Mouse (Mus musculus) intestine, embryonic 16.5 days (tissue): ENCODE results near the gene Mrc2. TPM values are rescaled to one million over a fixed set of nuclear protein-coding genes. Genes with fewer than 3 reads are reported as not detected.
A peak's percentile ranks its signal among the peaks of the same experiment; 100 is the strongest.

Experiments
- ATAC-seq: fragments of 200-750 bp; cut with Nextera tagmentation; 2 replicates; pipeline ENCODE4 v1.8.0; 2017; ENCODE audit warnings: moderate TSS enrichment, moderate library complexity
- H3K27ac ChIP-seq: fragments of 300-500 bp; sonication (generic); 2 replicates; pipeline ENCODE4 v1.5.1; 2014; ENCODE audit warnings: mild to moderate bottlenecking, low read length
- H3K27me3 ChIP-seq: fragments of 300-500 bp; sonication (generic); replicated peaks from 2 replicates; pipeline ENCODE4 v1.6.1; 2014; ENCODE audit warnings: low read length, control low read depth, mixed read lengths; ENCODE audit not compliant: control insufficient read depth, insufficient read depth
- H3K36me3 ChIP-seq: fragments of 300-500 bp; sonication (generic); 2 replicates; pipeline ENCODE4 v1.6.1; 2014; ENCODE audit warnings: low read length, control low read depth; ENCODE audit not compliant: control insufficient read depth, insufficient read depth
- H3K4me1 ChIP-seq: fragments of 300-500 bp; sonication (generic); 2 replicates; pipeline ENCODE4 v1.6.1; 2014; ENCODE audit warnings: low read length, control low read depth, mixed read lengths; ENCODE audit not compliant: control insufficient read depth, insufficient read depth
- H3K4me2 ChIP-seq: fragments of 300-500 bp; sonication (generic); 2 replicates; pipeline ENCODE4 v1.6.1; 2014; ENCODE audit warnings: low read depth, low read length, control low read depth
- H3K4me3 ChIP-seq: fragments of 300-500 bp; sonication (generic); 2 replicates; pipeline ENCODE4 v1.5.1; 2014; ENCODE audit warnings: mild to moderate bottlenecking, low read length
- H3K9ac ChIP-seq: fragments of 300-500 bp; sonication (generic); 2 replicates; pipeline ENCODE4 v1.6.1; 2014; ENCODE audit warnings: low read depth, low read length
- H3K9me3 ChIP-seq: fragments of 300-500 bp; sonication (generic); 2 replicates; pipeline ENCODE4 v1.6.1; 2016; ENCODE audit warnings: low read length, control low read depth; ENCODE audit not compliant: control insufficient read depth
- WGBS: fragments of 180-500 bp; shearing (Covaris S2); extraction: QIAGEN DNeasy Blood & Tissue Kit; methylation state at CpG from one replicate; pipeline ENCODE4 v1.1.7; 2014; 5-methylcytosine and 5-hydroxymethylcytosine counted together
- polyA plus RNA-seq: library from polyadenylated mRNA; unstranded; fragments of >200 nt; fragmentation: Nextera tagmentation; extraction: Ambion mirVana; gene quantifications from 2 replicates; pipeline ENCODE4 v1.2.1, GENCODE M21; 2015

Mrc2 gene
- polyA plus RNA-seq, 1 experiment from 2014 or later: 6.9 TPM

GRCm38 (mm10) chr11:105352954-105353890 lies 60.8 kb downstream of the Mrc2 start:
- ATAC-seq: peak; percentile 39; the same call in 1 of the 2 replicates
- WGBS: 41% methylated on average over 9 of the region's 9 CpGs
- H3K9me3 ChIP-seq: no peaks in the 10 kb centered on the region
- peaks cover 3% of the 10 kb centered on the region; the same call in 1 of the 2 replicates for H3K36me3 ChIP-seq
- H3K4me2 ChIP-seq: no peak overlapping the region
- H3K4me3 ChIP-seq: no peak overlapping the region
- H3K27me3 ChIP-seq: no peaks in the 10 kb centered on the region
- peak overlapping the region; percentile 60 for H3K27ac ChIP-seq
- peaks cover 37% of the 10 kb centered on the region for H3K4me1 ChIP-seq
- H3K9ac ChIP-seq: peak overlapping the region; percentile 52; the same call in 1 of the 2 replicates

- Histone ChIP-seq H3K27ac (no peak overlapping the region), H3K4me3 (no peak overlapping the region), H3K4me1 (peaks cover 35% of the 10 kb centered on the region), H3K9ac (no peak overlapping the region), H3K36me3 (peaks cover 3% of the 10 kb centered on the region; the same call in 1 of the 2 replicates), H3K4me2 (no peak overlapping the region), H3K9me3 (no peaks in the 10 kb centered on the region), H3K27me3 (no peaks in the 10 kb centered on the region)
- WGBS: 81% methylated on average over 4 of the region's 4 CpGs
- no peak for ATAC-seq
Measured at GRCm38 (mm10) chr11:105353891-105354280, 61.4 kb downstream of the Mrc2 start.

GRCm38 (mm10) chr11:105356301-105356700 lies 63.9 kb downstream of the Mrc2 start:
- H3K9ac ChIP-seq: no peak overlapping the region
- H3K27me3 ChIP-seq: no peaks in the 10 kb centered on the region
- no peak overlapping the region for H3K4me3 ChIP-seq
- no peaks in the 10 kb centered on the region for H3K36me3 ChIP-seq
- H3K4me1 ChIP-seq: peaks cover 28% of the 10 kb centered on the region
- no peaks in the 10 kb centered on the region for H3K9me3 ChIP-seq
- H3K27ac ChIP-seq: no peak overlapping the region
- ATAC-seq: no peak
- H3K4me2 ChIP-seq: no peak overlapping the region
- WGBS: 53% methylated on average over 7 of the region's 7 CpGs

GRCm38 (mm10) chr11:105362041-105362765 lies 69.8 kb downstream of the Mrc2 start:
- ATAC-seq: no peak
- peaks cover 13% of the 10 kb centered on the region for H3K4me1 ChIP-seq
- H3K27ac ChIP-seq: no peak overlapping the region
- no peak overlapping the region for H3K4me3 ChIP-seq
- no peak overlapping the region for H3K4me2 ChIP-seq
- no peaks in the 10 kb centered on the region for H3K9me3 ChIP-seq
- no peaks in the 10 kb centered on the region for H3K36me3 ChIP-seq
- no peaks in the 10 kb centered on the region for H3K27me3 ChIP-seq
- WGBS: 87% methylated on average over 4 of the region's 4 CpGs
- no peak overlapping the region for H3K9ac ChIP-seq

- peaks cover 13% of the 10 kb centered on the region for H3K4me1 ChIP-seq
- peak; percentile 80 for ATAC-seq
- H3K9ac ChIP-seq: peak overlapping the region; percentile 72
- WGBS: 1% methylated on average over 37 of the region's 40 CpGs
- H3K9me3 ChIP-seq: no peaks in the 10 kb centered on the region
- H3K36me3 ChIP-seq: no peaks in the 10 kb centered on the region
- no peaks in the 10 kb centered on the region for H3K27me3 ChIP-seq
- peak overlapping the region; percentile 61 for H3K4me3 ChIP-seq
- H3K27ac ChIP-seq: no peak overlapping the region
- H3K4me2 ChIP-seq: peak overlapping the region; percentile 90
Measured at GRCm38 (mm10) chr11:105362946-105363597, 70.6 kb downstream of the Mrc2 start.

GRCm38 (mm10) chr11:105363598-105364385 lies 71.3 kb downstream of the Mrc2 start:
- Histone ChIP-seq H3K4me3 (peak overlapping the region; percentile 61; the same call in 1 of the 2 replicates), H3K36me3 (no peaks in the 10 kb centered on the region), H3K4me2 (peak overlapping the region; percentile 90), H3K27me3 (no peaks in the 10 kb centered on the region), H3K9me3 (no peaks in the 10 kb centered on the region), H3K9ac (peak overlapping the region; percentile 72; the same call in 1 of the 2 replicates), H3K27ac (no peak overlapping the region), H3K4me1 (peaks cover 13% of the 10 kb centered on the region)
- ATAC-seq: no peak; the same call in 1 of the 2 replicates
- 44% methylated on average over 12 of the region's 12 CpGs for WGBS

GRCm38 (mm10) chr11:105364386-105365065 lies 72.1 kb downstream of the Mrc2 start:
- H3K4me2 ChIP-seq: peak overlapping the region; percentile 2; the same call in 1 of the 2 replicates
- H3K27ac ChIP-seq: 0 out of 2 replicates have a peak overlapping the region, but pooled peaks have one; percentile 2
- H3K36me3 ChIP-seq: no peaks in the 10 kb centered on the region
- H3K4me1 ChIP-seq: peaks cover 13% of the 10 kb centered on the region
- no peaks in the 10 kb centered on the region for H3K9me3 ChIP-seq
- no peak overlapping the region for H3K4me3 ChIP-seq
- ATAC-seq: no peak
- WGBS: 26% methylated on average over 12 of the region's 12 CpGs
- H3K27me3 ChIP-seq: no peaks in the 10 kb centered on the region
- no peak overlapping the region for H3K9ac ChIP-seq

GRCm38 (mm10) chr11:105365611-105366010 lies 73.2 kb downstream of the Mrc2 start:
- H3K4me1 ChIP-seq: peaks cover 13% of the 10 kb centered on the region
- ATAC-seq: no peak
- H3K27ac ChIP-seq: no peak overlapping the region
- no peaks in the 10 kb centered on the region for H3K9me3 ChIP-seq
- no peaks in the 10 kb centered on the region for H3K36me3 ChIP-seq
- H3K4me2 ChIP-seq: no peak overlapping the region
- H3K4me3 ChIP-seq: no peak overlapping the region
- no peak overlapping the region for H3K9ac ChIP-seq
- WGBS: 79% methylated on average over 3 of the region's 3 CpGs
- no peaks in the 10 kb centered on the region for H3K27me3 ChIP-seq
